Mouse (Mus musculus) myocyte (in vitro differentiated cells): ENCODE data around the gene Tbc1d15. TPM values are rescaled to one million over a fixed set of nuclear protein-coding genes. Genes with fewer than 3 reads are reported as not detected.

Experiments
- H3K27me3 ChIP-seq: one replicate; pipeline ENCODE4 v1.6.1; 2011; ENCODE audit not compliant: control insufficient read depth, insufficient read depth, insufficient read length
- H3K36me3 ChIP-seq: one replicate; pipeline ENCODE4 v1.6.1; 2011; ENCODE audit not compliant: control insufficient read depth, insufficient read depth
- H3K4me2 ChIP-seq: one replicate; pipeline ENCODE4 v1.6.1; 2011; ENCODE audit warnings: low read depth, control low read depth
- H3K4me3 ChIP-seq: one replicate; pipeline ENCODE4 v1.5.1; 2011; ENCODE audit warnings: mild to moderate bottlenecking, control low read depth, moderate library complexity
- H3K79me2 ChIP-seq: one replicate; pipeline ENCODE4 v1.6.1; 2011; ENCODE audit not compliant: control insufficient read depth, insufficient read depth
- H3ac ChIP-seq: one replicate; pipeline ENCODE4 v1.6.1; 2011; ENCODE audit not compliant: control insufficient read depth, insufficient read length
- CEBPB ChIP-seq: IDR thresholded peaks from 2 replicates; pipeline ENCODE4 v1.6.1; 2011; ENCODE audit warnings: mild to moderate bottlenecking, moderate library complexity; ENCODE audit not compliant: poor library complexity, insufficient read depth, severe bottlenecking
- E2F4 ChIP-seq: IDR thresholded peaks from one replicate; pipeline ENCODE4 v1.6.1; 2011; ENCODE audit warnings: mild to moderate bottlenecking, control low read depth, moderate library complexity; ENCODE audit not compliant: insufficient read depth
- MAX ChIP-seq: IDR thresholded peaks from one replicate; pipeline ENCODE4 v1.6.1; 2011; ENCODE audit warnings: low read depth, mild to moderate bottlenecking, control low read depth
- MYOD1 ChIP-seq, 3 experiments: IDR thresholded peaks; one replicate each; pipeline ENCODE4 v1.6.1; 2011; ENCODE audit warnings: control low read depth in 2 of 3, low read depth in 2 of 3, mild to moderate bottlenecking in 2 of 3, moderate library complexity in 1 of 3; ENCODE audit not compliant: insufficient read length in 2 of 3, control insufficient read depth in 1 of 3
- MYOG ChIP-seq, 3 experiments: IDR thresholded peaks; one replicate each; pipeline ENCODE4 v1.6.1; 2011; ENCODE audit warnings: control low read depth in 2 of 3, low read depth in 2 of 3, mild to moderate bottlenecking in 2 of 3; ENCODE audit not compliant: insufficient read length in 2 of 3, control insufficient read depth in 1 of 3, insufficient read depth in 1 of 3
- POLR2A ChIP-seq: IDR thresholded peaks from one replicate; pipeline ENCODE4 v1.6.1; 2011; ENCODE audit warnings: low read depth, mild to moderate bottlenecking, control low read depth, moderate library complexity; ENCODE audit not compliant: insufficient read length
- POLR2AphosphoS2 ChIP-seq: IDR thresholded peaks from one replicate; pipeline ENCODE4 v1.6.1; 2011; ENCODE audit warnings: low read depth, control low read depth; ENCODE audit not compliant: insufficient read length
- REST ChIP-seq: IDR thresholded peaks from one replicate; pipeline ENCODE4 v1.6.1; 2011; ENCODE audit warnings: mild to moderate bottlenecking, control low read depth, moderate library complexity; ENCODE audit not compliant: insufficient read depth, insufficient read length
- SRF ChIP-seq: IDR thresholded peaks from one replicate; pipeline ENCODE4 v1.6.1; 2011; ENCODE audit warnings: low read depth; ENCODE audit not compliant: control insufficient read depth, insufficient read length
- TCF12 ChIP-seq: IDR thresholded peaks from one replicate; pipeline ENCODE4 v1.6.1; 2011; ENCODE audit warnings: mild to moderate bottlenecking, control low read depth; ENCODE audit not compliant: poor library complexity, insufficient read depth, severe bottlenecking
- TCF3 ChIP-seq: IDR thresholded peaks from one replicate; pipeline ENCODE4 v1.6.1; 2011; ENCODE audit warnings: low read depth, control low read depth; ENCODE audit not compliant: insufficient read length
- USF1 ChIP-seq: IDR thresholded peaks from one replicate; pipeline ENCODE4 v1.6.1; 2011; ENCODE audit warnings: low read depth, mild to moderate bottlenecking, control low read depth, moderate library complexity
- polyA plus RNA-seq: library from polyadenylated mRNA; unstranded; fragments of >200 nt; fragmentation: generic; extraction: Trizol; gene quantifications from one replicate; pipeline ENCODE4 v1.2.1, GENCODE M21; 2012; ENCODE audit warnings: missing spikeins

Gene Tbc1d15
- polyA plus RNA-seq, 1 experiment, result 19.8 TPM

DNA sequence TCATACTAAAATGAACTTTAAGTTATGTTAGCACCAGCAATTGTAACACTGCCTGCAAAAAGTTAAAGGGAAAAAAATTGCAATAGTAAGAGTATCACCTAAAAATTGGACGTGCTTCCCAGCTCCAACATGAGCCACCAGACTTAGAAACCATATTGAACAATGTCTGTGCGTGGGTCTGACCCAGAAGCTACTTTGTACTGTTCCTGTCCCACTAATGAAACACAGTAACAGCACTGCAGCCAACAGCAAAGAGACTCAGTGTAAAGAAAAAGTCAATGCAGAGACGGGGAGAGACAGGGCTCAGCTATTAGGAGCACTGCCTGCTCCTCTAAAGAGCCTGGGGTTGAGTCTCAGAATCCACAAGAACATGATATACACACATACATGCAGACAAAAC, 27.4 kb downstream of the Tbc1d15 start:
- Histone ChIP-seq H3K27me3 (no peaks in the 10 kb centered on the region), H3K4me2 (no peak overlapping the region), H3K79me2 (no peaks in the 10 kb centered on the region), H3ac (no peak overlapping the region), H3K4me3 (no peak overlapping the region), H3K36me3 (peaks cover 32% of the 10 kb centered on the region)
- TF ChIP-seq POLR2AphosphoS2 (no peak), TCF3 (no peak), MAX (no peak), SRF (no peak), MYOD1 (IDR thresholded peaks at IDR 0.05; ENCODE audit: control insufficient read depth in 1 of 3, insufficient read length in 2 of 3, low read depth in 2 of 3) (no peak), CEBPB (no peak), POLR2A (no peak)

GRCm38 (mm10) chr10:115212916-115213580, 38.2 kb downstream of the Tbc1d15 start:
- H3K36me3 ChIP-seq, result peaks cover 44% of the 10 kb centered on the region

DNA sequence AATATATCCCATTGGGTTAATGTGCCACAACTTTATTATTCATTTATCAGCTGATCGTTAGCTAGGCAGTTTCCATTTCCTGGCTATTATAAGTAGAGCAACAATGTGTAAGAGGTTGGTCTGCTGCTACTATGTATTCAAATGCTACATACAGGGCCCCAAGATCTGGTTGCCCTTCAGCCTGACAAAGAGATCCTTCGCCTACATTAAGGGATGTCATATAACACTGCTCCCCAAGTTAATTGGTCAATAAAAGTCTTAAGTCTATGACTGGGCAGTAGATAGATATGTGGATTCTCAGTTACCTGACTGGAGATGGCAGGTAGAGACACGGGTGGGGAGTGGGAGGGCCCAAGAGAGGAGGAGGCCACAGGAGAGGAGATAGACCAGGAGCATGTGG, 45.4 kb downstream of the Tbc1d15 start:
- Histone ChIP-seq H3K4me3 (no peak overlapping the region), H3K79me2 (no peaks in the 10 kb centered on the region), H3ac (no peak overlapping the region), H3K27me3 (no peaks in the 10 kb centered on the region), H3K4me2 (no peak overlapping the region), H3K36me3 (peaks cover 45% of the 10 kb centered on the region)
- TF ChIP-seq REST, result no peak
- no peak for TF ChIP-seq POLR2AphosphoS2
- TF ChIP-seq CEBPB, result no peak
- TF ChIP-seq SRF, result no peak
- no peak for TF ChIP-seq USF1
- TF ChIP-seq TCF3, result no peak
- no peak for TF ChIP-seq POLR2A
- TF ChIP-seq TCF12, result no peak
- TF ChIP-seq MAX, result no peak
- TF ChIP-seq E2F4, result no peak
- TF ChIP-seq MYOD1 (IDR thresholded peaks at IDR 0.05; ENCODE audit: control insufficient read depth in 1 of 3, insufficient read length in 2 of 3, low read depth in 2 of 3), result no peak
- no peak for TF ChIP-seq MYOG (IDR thresholded peaks at IDR 0.05; ENCODE audit: control insufficient read depth in 1 of 3, insufficient read depth in 1 of 3, insufficient read length in 2 of 3, low read depth in 2 of 3)

More at GRCm38 (mm10) chr10:115212916-115213580, 38.2 kb downstream of the Tbc1d15 start:
- Histone ChIP-seq H3K79me2 (no peaks in the 10 kb centered on the region), H3ac (no peak overlapping the region), H3K4me2 (no peak overlapping the region), H3K4me3 (no peak overlapping the region), H3K27me3 (no peaks in the 10 kb centered on the region)
- TF ChIP-seq POLR2A, result no peak
- TF ChIP-seq CEBPB, result no peak

- TF ChIP-seq MYOG (IDR thresholded peaks at IDR 0.05; ENCODE audit: control insufficient read depth in 1 of 3, insufficient read depth in 1 of 3, insufficient read length in 2 of 3, low read depth in 2 of 3) (no peak), POLR2AphosphoS2 (no peak)
- Histone ChIP-seq H3K36me3 (peaks cover 40% of the 10 kb centered on the region), H3K4me2 (no peak overlapping the region), H3ac (no peak overlapping the region), H3K79me2 (no peaks in the 10 kb centered on the region), H3K27me3 (no peaks in the 10 kb centered on the region), H3K4me3 (no peak overlapping the region)
Observed at GRCm38 (mm10) chr10:115205284-115205683, 46.0 kb downstream of the Tbc1d15 start.

DNA sequence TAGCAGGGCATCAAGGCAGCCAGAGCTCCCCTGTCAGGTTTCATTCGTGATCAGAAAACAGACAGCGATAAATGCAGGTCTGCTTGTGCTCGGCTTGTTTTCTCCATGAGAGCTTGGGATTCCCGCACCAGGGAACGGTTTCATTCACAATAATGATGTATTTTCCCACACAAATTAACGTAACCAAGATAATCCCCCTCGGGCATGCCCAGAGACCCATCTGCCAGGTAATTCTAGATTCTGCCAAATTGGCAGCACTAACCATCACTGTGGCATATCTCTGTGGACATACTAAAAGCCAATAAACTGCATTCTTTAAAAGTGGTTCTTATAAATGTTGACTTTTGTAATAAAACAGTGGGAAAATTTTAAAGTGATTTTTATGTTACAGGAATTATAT, 60.1 kb downstream of the Tbc1d15 start:
- no peaks in the 10 kb centered on the region for H3K79me2 ChIP-seq
- no peaks in the 10 kb centered on the region for H3K36me3 ChIP-seq
- H3K4me3 ChIP-seq, result no peak overlapping the region
- TF ChIP-seq MYOD1 (IDR thresholded peaks at IDR 0.05; ENCODE audit: control insufficient read depth in 1 of 3, insufficient read length in 2 of 3, low read depth in 2 of 3), result no peak
- no peak overlapping the region for H3ac ChIP-seq
- no peak overlapping the region for H3K4me2 ChIP-seq
- H3K27me3 ChIP-seq, result no peaks in the 10 kb centered on the region

DNA sequence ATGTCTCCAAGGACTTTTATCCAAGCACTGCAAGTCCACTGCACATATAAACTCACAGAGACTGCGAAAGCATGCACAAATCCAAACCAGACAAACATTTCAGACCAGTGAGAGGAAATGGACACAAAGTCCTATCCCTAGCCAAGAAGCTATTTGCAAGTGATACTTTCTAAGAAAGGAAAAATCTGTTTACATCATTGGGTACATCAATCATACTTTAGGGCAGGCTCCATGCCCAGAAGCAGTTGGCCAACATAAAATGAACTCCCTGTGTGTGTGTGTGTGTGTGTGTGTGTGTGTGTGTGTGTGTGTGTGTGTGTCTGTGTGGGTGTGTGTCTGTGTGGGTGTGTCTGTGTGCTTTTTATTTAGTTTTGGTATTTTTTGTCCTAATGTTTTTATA, 63.9 kb downstream of the Tbc1d15 start:
- Histone ChIP-seq H3ac (no peak overlapping the region), H3K4me2 (no peak overlapping the region), H3K4me3 (no peak overlapping the region), H3K79me2 (no peaks in the 10 kb centered on the region), H3K27me3 (no peaks in the 10 kb centered on the region), H3K36me3 (no peaks in the 10 kb centered on the region)
- TF ChIP-seq CEBPB, result no peak
- TF ChIP-seq REST, result no peak
- no peak for TF ChIP-seq POLR2A
- TF ChIP-seq TCF12, result no peak
